Mouse (Mus musculus) lung, postnatal 0 days (tissue): ENCODE measurements around the gene Usp9x.

ENCODE experiments used
- CTCF ChIP-seq: IDR thresholded peaks from 2 replicates; pipeline ENCODE4 v1.5.1; 2016; ENCODE audit warnings: antibody characterized with exemption, mild to moderate bottlenecking
- EP300 ChIP-seq: IDR thresholded peaks from 2 replicates; pipeline ENCODE4 v1.6.1; 2016; ENCODE audit warnings: antibody characterized with exemption, mild to moderate bottlenecking, control low read depth

DNA sequence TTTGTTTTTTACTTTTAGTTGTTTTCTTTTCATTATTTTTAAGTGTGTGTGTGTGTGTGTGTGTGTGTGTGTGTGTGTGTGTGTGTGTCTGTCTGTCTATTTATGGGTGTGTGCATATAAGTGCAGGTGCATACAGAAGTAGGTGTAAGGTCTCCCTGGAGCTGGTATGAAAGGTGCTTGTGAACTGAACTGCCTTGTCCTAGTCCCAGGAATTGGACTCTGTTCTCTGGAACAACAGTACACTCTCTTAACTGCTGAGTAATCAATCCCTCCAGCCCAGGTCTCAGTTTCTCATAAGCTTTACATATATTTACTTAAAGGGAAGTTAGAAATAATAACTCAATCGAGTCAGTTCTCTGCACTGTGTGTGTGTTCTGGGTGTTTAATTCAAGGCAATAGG lies 25.7 kb downstream of the Usp9x start:
- no peak for TF ChIP-seq CTCF
- no peak for TF ChIP-seq EP300
